Mouse (Mus musculus): ENCODE data around the gene Kyat1.

DNA sequence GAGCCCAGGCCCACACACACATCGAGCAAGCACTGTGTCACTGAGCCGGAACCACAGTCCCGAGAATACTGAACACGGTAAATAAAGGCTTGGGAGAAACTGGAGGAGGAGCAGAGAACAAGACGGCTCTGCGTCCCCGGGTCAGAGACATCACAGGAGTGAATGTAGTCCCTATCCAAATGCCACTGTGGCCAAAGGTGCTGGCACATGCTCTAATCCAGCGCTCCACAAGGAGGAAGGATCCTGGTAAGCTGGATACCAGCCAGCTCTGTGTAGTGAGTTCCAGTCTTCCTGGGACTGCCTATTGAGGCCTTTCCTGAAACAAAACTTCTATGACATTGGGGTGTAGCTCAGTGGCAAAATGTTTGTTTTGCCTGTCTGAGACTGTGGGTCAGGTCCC, 53.0 kb downstream of the Kyat1 start:
- TF ChIP-seq POLR2A (IDR thresholded peaks at IDR 0.05; ENCODE audit: borderline replicate concordance, insufficient read depth, low read length) (no peak), CTCF (IDR thresholded peaks at IDR 0.05; ENCODE audit: borderline replicate concordance, insufficient read depth, low read depth, low read length) (no peak)
